Mouse (Mus musculus): ENCODE data around the gene Scaf1.
A peak's percentile ranks its signal among the peaks of the same experiment; 100 is the strongest.

The Scaf1 gene

GRCm38 (mm10) chr7:45015957-45016612 lies at the start of gene Scaf1:
TSS of gene Scaf1 (minus strand) at chr7:45016363.
- DNase-seq: peak; percentile 100

- DNase-seq: peak; percentile 97 to 98
Measured at GRCm38 (mm10) chr7:45062239-45062835, 46.2 kb upstream of the Scaf1 start, which contains the start of the genes Nosip and Prrg2. TSS of gene Nosip (plus strand) at chr7:45062429. TSS of gene Prrg2 (minus strand) at chr7:45062677.

GRCm38 (mm10) chr7:45061532-45062075 lies 45.4 kb upstream of the Scaf1 start:
- DNase-seq: peak; percentile 82 to 87

GRCm38 (mm10) chr7:45060632-45061122 lies 44.5 kb upstream of the Scaf1 start:
- DNase-seq: no peak

GRCm38 (mm10) chr7:45058607-45059571 lies 42.7 kb upstream of the Scaf1 start:
- DNase-seq: no peak

GRCm38 (mm10) chr7:45056972-45057348 lies 40.8 kb upstream of the Scaf1 start:
- DNase-seq: no peak

GRCm38 (mm10) chr7:45056329-45056971 lies 40.3 kb upstream of the Scaf1 start:
- DNase-seq: no peak

GRCm38 (mm10) chr7:45053931-45054510 lies 37.9 kb upstream of the Scaf1 start:
- peak; percentile 98 to 99 for DNase-seq

- DNase-seq: peak; percentile 61 to 66
Measured at GRCm38 (mm10) chr7:45053117-45053930, 37.2 kb upstream of the Scaf1 start.

- no peak for DNase-seq
Measured at GRCm38 (mm10) chr7:45052862-45053116, 36.6 kb upstream of the Scaf1 start, which contains the start of gene Prr12. TSS of gene Prr12 (minus strand) at chr7:45052881.

- peak; percentile 30 to 35 for DNase-seq
Measured at GRCm38 (mm10) chr7:45052181-45052861, 36.2 kb upstream of the Scaf1 start.

GRCm38 (mm10) chr7:45051601-45051974 lies 35.4 kb upstream of the Scaf1 start:
- no peak for DNase-seq

GRCm38 (mm10) chr7:45050945-45051600 lies 34.9 kb upstream of the Scaf1 start:
- DNase-seq: peak; percentile 62 to 69

GRCm38 (mm10) chr7:45048923-45049657 lies 32.9 kb upstream of the Scaf1 start:
- DNase-seq: no peak

GRCm38 (mm10) chr7:45048001-45048890 lies 32.1 kb upstream of the Scaf1 start:
- DNase-seq: no peak

- no peak for DNase-seq
Measured at GRCm38 (mm10) chr7:45047491-45047890, 31.3 kb upstream of the Scaf1 start.

- DNase-seq: no peak
Measured at GRCm38 (mm10) chr7:45046853-45047350, 30.7 kb upstream of the Scaf1 start.

- DNase-seq: no peak
Measured at GRCm38 (mm10) chr7:45045741-45046140, 29.6 kb upstream of the Scaf1 start.

All from kidney, adult 8-10 months (tissue).